Mouse (Mus musculus) megakaryocyte, embryonic 14.5 days (primary cell): ENCODE data around the gene Gcn1l1. TPM values are rescaled to one million over a fixed set of nuclear protein-coding genes. Genes with fewer than 3 reads are reported as not detected.

Source experiments
- H3K27me3 ChIP-seq: replicated peaks from 2 replicates; pipeline ENCODE3; 2012; ENCODE audit warnings: inconsistent platforms
- H3K36me3 ChIP-seq: replicated peaks from 2 replicates; pipeline ENCODE3; 2012; ENCODE audit warnings: low read length, inconsistent platforms, mixed read lengths
- H3K4me1 ChIP-seq: 2 replicates; pipeline ENCODE4 v1.6.1; 2012; ENCODE audit warnings: inconsistent platforms
- H3K4me3 ChIP-seq: replicated peaks from 2 replicates; pipeline ENCODE3; 2012; ENCODE audit warnings: moderate library complexity, mild to moderate bottlenecking, inconsistent platforms
- H3K9me3 ChIP-seq: 2 replicates; pipeline ENCODE4 v1.6.1; 2012; ENCODE audit warnings: inconsistent platforms
- FLI1 ChIP-seq: IDR thresholded peaks from 2 replicates; pipeline ENCODE4 v1.6.1; 2012; ENCODE audit warnings: low read length, inconsistent platforms, mixed read lengths
- GATA1 ChIP-seq: IDR thresholded peaks from 3 replicates; pipeline ENCODE4 v1.6.1; 2012; ENCODE audit warnings: mixed read lengths, low read length, inconsistent platforms, borderline replicate concordance
- polyA plus RNA-seq: library from polyadenylated mRNA; stranded (reverse); fragments of >175 nt; gene quantifications from 2 replicates; pipeline ENCODE4 v1.2.3, GENCODE M21; 2012; ENCODE audit warnings: low replicate concordance; ENCODE audit not compliant: insufficient read depth

The Gcn1l1 gene
- polyA plus RNA-seq, 1 experiment: 30.4 TPM

- Histone ChIP-seq H3K9me3 (no peaks in the 10 kb centered on the region), H3K4me3 (peak overlapping the region; percentile 77), H3K4me1 (peaks cover 93% of the 10 kb centered on the region), H3K27me3 (no peaks in the 10 kb centered on the region), H3K36me3 (peaks cover 46% of the 10 kb centered on the region)
- no peak for TF ChIP-seq FLI1
- no peak for TF ChIP-seq GATA1
These were observed 40.6 kb upstream of the Gcn1l1 start for GRCm38 (mm10) chr5:115524471-115524870.

DNA sequence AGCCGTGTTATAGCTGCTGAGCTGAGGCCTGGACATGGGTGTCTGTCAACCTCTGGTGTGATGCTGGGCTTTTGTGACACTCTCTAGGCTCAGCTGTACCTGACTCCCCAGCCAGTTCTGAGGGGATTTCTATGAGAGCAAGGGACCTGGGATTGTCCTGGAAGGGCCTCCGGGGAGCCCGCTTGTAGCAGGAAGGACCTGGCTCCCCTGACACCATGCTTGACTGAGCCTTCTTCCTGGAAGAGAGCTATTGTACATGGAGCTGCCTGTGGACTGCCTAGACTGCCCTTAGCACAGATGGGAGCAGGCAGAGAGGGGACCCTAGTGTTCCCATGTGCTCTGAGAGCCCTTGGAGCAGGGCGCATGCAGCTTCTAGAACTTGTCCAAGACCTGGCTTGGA is 39.6 kb upstream of the Gcn1l1 start:
- Histone ChIP-seq H3K36me3 (peaks cover 46% of the 10 kb centered on the region), H3K27me3 (no peaks in the 10 kb centered on the region), H3K9me3 (no peaks in the 10 kb centered on the region), H3K4me1 (peaks cover 96% of the 10 kb centered on the region), H3K4me3 (no peak overlapping the region)
- TF ChIP-seq GATA1: no peak
- TF ChIP-seq FLI1: no peak

- TF ChIP-seq FLI1: no peak
- TF ChIP-seq GATA1: no peak
- Histone ChIP-seq H3K4me1 (peaks cover 96% of the 10 kb centered on the region), H3K27me3 (no peaks in the 10 kb centered on the region), H3K9me3 (no peaks in the 10 kb centered on the region), H3K36me3 (peaks cover 44% of the 10 kb centered on the region), H3K4me3 (no peak overlapping the region)
These were observed 39.1 kb upstream of the Gcn1l1 start for GRCm38 (mm10) chr5:115525943-115526342.

DNA sequence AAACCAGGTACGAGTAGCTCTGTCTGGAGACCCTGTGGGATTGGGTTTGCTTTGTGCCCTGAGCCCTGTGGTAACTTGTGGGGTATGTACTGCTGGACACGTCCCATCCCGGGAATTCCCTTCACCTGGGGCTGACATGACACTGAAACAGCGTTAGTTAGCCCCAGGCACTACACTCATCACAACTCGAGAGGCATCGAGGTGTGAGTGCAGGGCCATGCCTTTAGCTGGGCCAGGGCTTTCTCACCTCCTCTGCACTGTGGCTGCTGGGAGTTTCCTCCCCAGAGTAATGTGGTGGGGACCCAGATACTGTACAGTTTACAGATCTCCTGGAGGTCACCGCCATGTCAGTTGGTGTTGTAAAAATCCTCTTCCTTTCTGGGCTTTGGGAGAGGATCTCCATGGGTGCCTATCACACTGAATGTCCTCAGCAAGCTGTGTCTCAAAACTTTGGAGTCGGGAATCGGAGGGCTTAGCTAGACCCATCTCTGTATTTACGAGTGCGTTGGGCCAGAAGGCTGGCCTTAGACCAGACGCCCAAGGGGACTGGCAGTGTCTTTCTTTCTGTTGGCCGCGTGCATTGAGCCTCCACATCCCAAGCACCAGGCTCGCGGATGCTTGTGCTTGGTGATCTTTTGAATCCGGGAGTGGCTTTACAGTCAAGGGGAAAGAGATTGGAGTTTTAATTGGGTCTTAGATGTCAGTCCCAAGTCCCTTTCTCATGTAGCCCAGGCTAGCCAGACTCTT is 38.4 kb upstream of the Gcn1l1 start:
- H3K4me1 ChIP-seq: peaks cover 96% of the 10 kb centered on the region
- no peaks in the 10 kb centered on the region for H3K9me3 ChIP-seq
- no peaks in the 10 kb centered on the region for H3K27me3 ChIP-seq
- peaks cover 44% of the 10 kb centered on the region for H3K36me3 ChIP-seq
- H3K4me3 ChIP-seq: no peak overlapping the region
- TF ChIP-seq FLI1 (no peak), GATA1 (no peak)

- Histone ChIP-seq H3K9me3 (no peaks in the 10 kb centered on the region), H3K4me3 (peak overlapping the region; percentile 50), H3K27me3 (no peaks in the 10 kb centered on the region), H3K4me1 (peaks cover 96% of the 10 kb centered on the region), H3K36me3 (peaks cover 48% of the 10 kb centered on the region)
- no peak for TF ChIP-seq FLI1
These were observed 36.9 kb upstream of the Gcn1l1 start for GRCm38 (mm10) chr5:115528128-115528527.

DNA sequence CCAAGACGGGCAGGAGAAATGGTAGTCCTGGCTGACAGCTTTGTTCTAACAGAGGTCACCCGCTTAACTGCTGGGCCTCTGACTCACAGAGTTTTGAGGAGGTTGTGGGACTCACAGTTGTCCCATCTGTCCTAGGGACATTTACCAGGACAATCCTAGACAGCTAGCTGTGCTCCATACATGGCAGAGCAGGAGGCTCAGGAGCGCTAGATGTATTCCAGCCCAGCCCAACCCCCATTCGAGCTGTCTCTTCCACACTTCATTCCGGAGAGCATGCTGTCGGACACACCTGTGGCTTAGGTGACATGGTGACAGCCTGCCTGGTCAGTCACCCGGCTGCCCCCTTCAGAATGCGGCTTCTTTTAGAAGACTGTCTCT is 35.7 kb upstream of the Gcn1l1 start:
- H3K36me3 ChIP-seq: peaks cover 48% of the 10 kb centered on the region
- peak overlapping the region; percentile 87 for H3K4me3 ChIP-seq
- H3K9me3 ChIP-seq: no peaks in the 10 kb centered on the region
- TF ChIP-seq FLI1 (no peak), GATA1 (no peak)
- H3K4me1 ChIP-seq: peaks cover 96% of the 10 kb centered on the region
- H3K27me3 ChIP-seq: no peaks in the 10 kb centered on the region

DNA sequence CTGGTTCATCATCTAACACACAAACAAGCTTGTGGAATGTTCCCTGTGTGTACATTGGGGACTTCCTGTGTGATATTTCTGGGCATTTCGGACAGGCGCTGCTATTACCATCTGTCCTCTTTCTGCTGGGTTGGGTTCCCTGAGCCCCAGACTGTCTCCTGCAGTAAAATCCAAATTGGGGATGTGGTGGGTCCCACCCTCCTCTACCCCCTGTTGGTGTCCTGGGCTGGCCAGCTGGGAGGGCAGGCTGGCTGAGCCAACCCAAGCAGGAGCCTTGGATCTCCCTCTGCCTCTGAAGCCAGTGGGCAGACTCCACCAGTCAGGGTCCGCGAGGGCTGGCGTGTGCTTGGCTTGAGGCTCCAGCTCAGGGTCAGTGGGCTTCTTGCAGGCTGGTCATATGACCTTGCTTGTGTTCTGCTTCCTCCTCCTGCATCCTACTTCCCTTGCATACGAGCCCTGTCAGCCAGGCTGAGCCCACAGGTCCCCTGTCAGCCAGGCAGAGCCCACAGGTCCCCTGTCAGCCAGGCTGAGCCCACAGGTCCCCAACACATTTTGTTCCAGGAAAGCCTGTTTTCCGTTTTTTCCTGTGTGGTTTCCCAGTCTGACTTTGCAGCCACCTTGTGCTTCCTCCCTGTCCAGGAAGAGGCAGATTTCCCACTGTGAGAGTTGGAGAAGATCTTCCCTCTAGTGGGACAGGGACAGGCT is 35.2 kb upstream of the Gcn1l1 start:
- Histone ChIP-seq H3K9me3 (no peaks in the 10 kb centered on the region), H3K27me3 (no peaks in the 10 kb centered on the region), H3K4me1 (peaks cover 96% of the 10 kb centered on the region), H3K36me3 (peaks cover 42% of the 10 kb centered on the region), H3K4me3 (peak overlapping the region; percentile 87)
- TF ChIP-seq GATA1: no peak

DNA sequence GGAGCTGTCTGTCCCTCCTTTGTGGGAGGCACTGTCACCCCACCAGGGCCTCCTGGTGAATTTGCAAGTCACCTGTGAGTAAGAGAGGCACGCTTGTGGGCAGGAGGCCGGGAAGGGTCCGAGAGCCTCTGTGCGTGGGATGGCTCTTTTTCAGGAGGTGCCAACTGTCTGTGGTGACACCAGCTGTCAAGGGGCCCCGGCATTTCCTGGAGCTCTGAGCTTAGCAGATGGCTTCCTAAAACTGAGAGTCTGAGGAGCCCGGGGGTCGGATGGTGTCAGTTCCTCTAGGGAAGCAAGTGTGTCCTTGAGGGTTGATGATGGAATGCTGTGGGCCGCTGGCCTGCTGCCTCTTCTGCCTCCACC is 34.6 kb upstream of the Gcn1l1 start:
- no peak for TF ChIP-seq GATA1
- Histone ChIP-seq H3K36me3 (peaks cover 37% of the 10 kb centered on the region), H3K27me3 (no peaks in the 10 kb centered on the region), H3K9me3 (no peaks in the 10 kb centered on the region), H3K4me1 (peaks cover 96% of the 10 kb centered on the region), H3K4me3 (peak overlapping the region; percentile 87)

- no peak for TF ChIP-seq GATA1
- TF ChIP-seq FLI1: no peak
- Histone ChIP-seq H3K27me3 (no peaks in the 10 kb centered on the region), H3K4me1 (peaks cover 96% of the 10 kb centered on the region), H3K36me3 (peaks cover 23% of the 10 kb centered on the region), H3K9me3 (no peaks in the 10 kb centered on the region), H3K4me3 (peak overlapping the region; percentile 88)
These were observed 33.3 kb upstream of the Gcn1l1 start for GRCm38 (mm10) chr5:115531671-115532270.

GRCm38 (mm10) chr5:115534290-115534731 is 30.7 kb upstream of the Gcn1l1 start:
- no peak for TF ChIP-seq FLI1
- TF ChIP-seq GATA1: no peak
- Histone ChIP-seq H3K9me3 (no peaks in the 10 kb centered on the region), H3K36me3 (peaks cover 10% of the 10 kb centered on the region), H3K27me3 (no peaks in the 10 kb centered on the region), H3K4me3 (peak overlapping the region; percentile 75), H3K4me1 (peaks cover 94% of the 10 kb centered on the region)
